Mouse (Mus musculus) midbrain, embryonic 14.5 days (tissue): Measurements from ENCODE around the gene Scaf8. TPM values are rescaled to one million over a fixed set of nuclear protein-coding genes. Genes with fewer than 3 reads are reported as not detected.
"Not testable (repeated sequence)": the region's sequence is repeated elsewhere in the genome, so short reads cannot be mapped to it uniquely, and the experiment has no call there.

Experiments
- ATAC-seq: fragments of 200-750 bp; cut with Nextera tagmentation; 2 replicates; pipeline ENCODE4 v1.8.0; 2017; ENCODE audit warnings: moderate number of reproducible peaks, moderate library complexity; ENCODE audit not compliant: low FRiP score, low TSS enrichment
- DNase-seq: peaks from one replicate; pipeline ENCODE4 v3.0.0-alpha.2; 2015
- H3K27ac ChIP-seq: fragments of 300-500 bp; sonication (generic); replicated peaks from 2 replicates; pipeline ENCODE4 v1.5.1; 2014; ENCODE audit warnings: mild to moderate bottlenecking, low read depth, low read length, moderate library complexity
- H3K27me3 ChIP-seq: fragments of 300-500 bp; sonication (generic); 2 replicates; pipeline ENCODE4 v1.6.1; 2014; ENCODE audit warnings: low read length, control low read depth, mixed read lengths; ENCODE audit not compliant: control insufficient read depth, insufficient read depth
- H3K36me3 ChIP-seq: fragments of 300-500 bp; sonication (generic); 2 replicates; pipeline ENCODE4 v1.6.1; 2014; ENCODE audit warnings: low read length, control low read depth; ENCODE audit not compliant: control insufficient read depth, insufficient read depth
- H3K4me1 ChIP-seq: fragments of 300-500 bp; sonication (generic); 2 replicates; pipeline ENCODE4 v1.6.1; 2014; ENCODE audit warnings: mild to moderate bottlenecking, antibody characterized with exemption, low read length, control low read depth; ENCODE audit not compliant: control insufficient read depth, insufficient read depth
- H3K4me2 ChIP-seq: fragments of 300-500 bp; sonication (generic); 2 replicates; pipeline ENCODE4 v1.6.1; 2014; ENCODE audit warnings: mild to moderate bottlenecking, low read length, moderate library complexity
- H3K4me3 ChIP-seq: fragments of 300-500 bp; sonication (generic); replicated peaks from 2 replicates; pipeline ENCODE4 v1.5.1; 2014; ENCODE audit warnings: low read depth, low read length
- H3K9ac ChIP-seq: fragments of 300-500 bp; sonication (generic); replicated peaks from 2 replicates; pipeline ENCODE4 v1.6.1; 2014; ENCODE audit warnings: mild to moderate bottlenecking, low read length, moderate library complexity
- H3K9me3 ChIP-seq: fragments of 300-500 bp; sonication (generic); 2 replicates; pipeline ENCODE4 v1.6.1; 2016; ENCODE audit warnings: low read length, control low read depth, mixed read lengths; ENCODE audit not compliant: control insufficient read depth
- WGBS: fragments of 180-500 bp; shearing (Covaris S2); extraction: QIAGEN DNeasy Blood & Tissue Kit; methylation state at CpG from one replicate; pipeline ENCODE4 v1.1.7; 2014; 5-methylcytosine and 5-hydroxymethylcytosine counted together
- polyA plus RNA-seq: library from polyadenylated mRNA; unstranded; fragments of >200 nt; fragmentation: Nextera tagmentation; extraction: Ambion mirVana; gene quantifications from 2 replicates; pipeline ENCODE4 v1.2.1, GENCODE M21; 2014

The Scaf8 gene
- polyA plus RNA-seq, 1 experiment from 2014 or later, result 20.8 TPM

- not testable (repeated sequence) for H3K9ac ChIP-seq, H3K9me3 ChIP-seq, H3K27ac ChIP-seq, DNase-seq, ATAC-seq, H3K4me1 ChIP-seq, H3K4me2 ChIP-seq, H3K4me3 ChIP-seq, H3K27me3 ChIP-seq
- 95% methylated on average over 9 of the region's 9 CpGs for WGBS
- H3K36me3 ChIP-seq, result peaks cover 26% of the 10 kb centered on the region
Observed at GRCm38 (mm10) chr17:3156176-3156575, 41.4 kb downstream of the Scaf8 start.

DNA sequence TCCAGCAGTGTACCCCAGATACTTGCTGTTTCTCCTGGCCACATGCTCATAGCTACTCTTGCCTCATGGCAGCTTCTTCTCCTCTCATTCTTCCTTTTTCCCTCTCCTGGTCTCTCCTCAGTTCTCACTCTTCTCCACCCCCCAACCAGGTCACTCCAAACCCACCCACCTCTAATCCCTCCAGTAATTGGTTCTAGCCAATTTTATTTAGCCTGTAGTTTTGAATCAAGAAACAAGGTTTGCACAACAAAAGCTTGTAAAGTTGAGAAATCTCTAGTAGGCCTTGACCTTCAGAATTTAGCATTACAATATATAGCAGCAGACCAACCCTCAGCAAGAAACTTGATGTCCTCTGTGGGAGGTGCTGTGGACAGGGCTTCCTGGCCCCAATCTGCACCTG lies 42.2 kb downstream of the Scaf8 start:
- Histone ChIP-seq H3K4me1 (no peaks in the 10 kb centered on the region), H3K9me3 (no peaks in the 10 kb centered on the region), H3K4me3 (no peak overlapping the region), H3K36me3 (peaks cover 30% of the 10 kb centered on the region), H3K27me3 (no peaks in the 10 kb centered on the region), H3K9ac (no peak overlapping the region), H3K4me2 (no peak overlapping the region), H3K27ac (no peak overlapping the region)
- no peak for ATAC-seq
- no peak for DNase-seq

DNA sequence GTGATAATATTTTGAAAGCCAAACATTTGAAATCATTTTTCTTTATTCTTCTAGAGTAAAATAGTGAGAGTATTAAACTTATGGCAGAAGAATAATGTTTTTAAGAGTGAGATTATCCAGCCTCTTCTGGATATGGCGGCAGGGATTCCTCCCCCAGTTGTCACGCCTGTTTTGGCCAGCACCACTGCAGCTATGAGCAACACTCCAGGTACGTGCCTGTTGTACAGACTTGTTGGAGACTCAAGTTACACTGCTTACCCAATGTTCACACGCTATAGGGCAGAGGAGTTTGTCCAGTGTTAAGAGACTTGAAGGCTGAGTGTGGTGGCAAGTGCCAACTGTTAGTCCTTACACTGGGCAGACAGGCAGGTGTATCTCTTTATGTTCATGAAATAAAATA lies 48.1 kb downstream of the Scaf8 start:
- Histone ChIP-seq H3K27me3 (no peaks in the 10 kb centered on the region), H3K9me3 (no peaks in the 10 kb centered on the region), H3K4me3 (no peak overlapping the region), H3K4me1 (no peaks in the 10 kb centered on the region), H3K9ac (no peak overlapping the region), H3K27ac (no peak overlapping the region), H3K4me2 (no peak overlapping the region), H3K36me3 (peaks cover 31% of the 10 kb centered on the region)
- DNase-seq (no peak), ATAC-seq (no peak)
- WGBS, result 96% methylated on average over 4 of the region's 4 CpGs

GRCm38 (mm10) chr17:3180425-3180945 lies 65.7 kb downstream of the Scaf8 start:
- H3K27ac ChIP-seq, H3K9ac ChIP-seq, H3K4me3 ChIP-seq, DNase-seq, H3K4me2 ChIP-seq, H3K9me3 ChIP-seq, ATAC-seq, H3K4me1 ChIP-seq, H3K27me3 ChIP-seq: not testable (repeated sequence)
- WGBS, result 91% methylated on average over 1 of the region's 1 CpGs
- H3K36me3 ChIP-seq, result peaks cover 54% of the 10 kb centered on the region

GRCm38 (mm10) chr17:3195483-3195882 lies 80.7 kb downstream of the Scaf8 start:
- H3K27me3 ChIP-seq, H3K27ac ChIP-seq, H3K4me2 ChIP-seq, H3K9ac ChIP-seq, H3K4me3 ChIP-seq, H3K9me3 ChIP-seq, ATAC-seq, H3K4me1 ChIP-seq, DNase-seq: not testable (repeated sequence)
- peaks cover 65% of the 10 kb centered on the region for H3K36me3 ChIP-seq

- Histone ChIP-seq H3K4me2 (no peak overlapping the region), H3K27me3 (no peaks in the 10 kb centered on the region), H3K4me3 (no peak overlapping the region), H3K27ac (no peak overlapping the region), H3K4me1 (no peaks in the 10 kb centered on the region), H3K9me3 (no peaks in the 10 kb centered on the region), H3K9ac (no peak overlapping the region), H3K36me3 (peaks cover 53% of the 10 kb centered on the region)
- no peak for DNase-seq
- no peak for ATAC-seq
- 94% methylated on average over 8 of the region's 8 CpGs for WGBS
Observed at GRCm38 (mm10) chr17:3200328-3200727, 85.6 kb downstream of the Scaf8 start.

- Histone ChIP-seq H3K4me3 (no peak overlapping the region), H3K9ac (no peak overlapping the region), H3K4me2 (no peak overlapping the region), H3K9me3 (no peaks in the 10 kb centered on the region), H3K36me3 (peaks cover 28% of the 10 kb centered on the region), H3K4me1 (no peaks in the 10 kb centered on the region), H3K27ac (no peak overlapping the region), H3K27me3 (no peaks in the 10 kb centered on the region)
- 92% methylated on average over 4 of the region's 4 CpGs for WGBS
- no peak for DNase-seq
- no peak for ATAC-seq
Observed at GRCm38 (mm10) chr17:3203916-3204315, 89.1 kb downstream of the Scaf8 start.

DNA sequence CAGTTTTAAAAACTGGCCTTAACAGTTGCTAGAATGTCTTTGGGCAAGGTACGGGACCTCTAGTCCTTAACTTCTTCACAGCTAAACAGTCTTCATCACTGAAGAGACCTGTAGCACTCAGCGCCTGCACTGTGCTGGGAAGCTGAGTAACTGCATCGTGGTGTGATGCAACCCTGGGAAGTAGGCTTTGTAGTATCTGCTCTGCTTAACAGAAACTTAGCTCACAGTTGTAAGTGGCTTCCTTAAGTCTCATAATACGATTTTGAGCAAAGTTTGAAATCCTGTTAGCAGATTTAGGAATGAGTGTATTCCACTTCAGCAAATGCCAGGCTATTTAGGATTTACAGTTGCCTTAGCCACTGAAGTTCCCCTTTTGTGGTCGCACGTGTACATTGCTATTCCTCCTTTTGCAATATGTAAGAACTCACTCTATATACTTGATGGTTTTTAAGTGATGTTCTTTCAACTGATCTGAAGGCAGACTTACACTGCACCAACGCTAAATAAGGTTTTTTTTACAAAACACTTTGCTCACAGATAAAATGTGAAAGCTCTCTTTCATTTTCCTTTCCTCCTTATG lies 90.1 kb downstream of the Scaf8 start:
- H3K4me2 ChIP-seq, result no peak overlapping the region
- no peaks in the 10 kb centered on the region for H3K4me1 ChIP-seq
- H3K9ac ChIP-seq, result no peak overlapping the region
- H3K36me3 ChIP-seq, result peaks cover 27% of the 10 kb centered on the region
- WGBS, result 94% methylated on average over 7 of the region's 7 CpGs
- ATAC-seq, result no peak
- no peaks in the 10 kb centered on the region for H3K9me3 ChIP-seq
- DNase-seq, result no peak
- no peak overlapping the region for H3K4me3 ChIP-seq
- no peaks in the 10 kb centered on the region for H3K27me3 ChIP-seq
- no peak overlapping the region for H3K27ac ChIP-seq

DNA sequence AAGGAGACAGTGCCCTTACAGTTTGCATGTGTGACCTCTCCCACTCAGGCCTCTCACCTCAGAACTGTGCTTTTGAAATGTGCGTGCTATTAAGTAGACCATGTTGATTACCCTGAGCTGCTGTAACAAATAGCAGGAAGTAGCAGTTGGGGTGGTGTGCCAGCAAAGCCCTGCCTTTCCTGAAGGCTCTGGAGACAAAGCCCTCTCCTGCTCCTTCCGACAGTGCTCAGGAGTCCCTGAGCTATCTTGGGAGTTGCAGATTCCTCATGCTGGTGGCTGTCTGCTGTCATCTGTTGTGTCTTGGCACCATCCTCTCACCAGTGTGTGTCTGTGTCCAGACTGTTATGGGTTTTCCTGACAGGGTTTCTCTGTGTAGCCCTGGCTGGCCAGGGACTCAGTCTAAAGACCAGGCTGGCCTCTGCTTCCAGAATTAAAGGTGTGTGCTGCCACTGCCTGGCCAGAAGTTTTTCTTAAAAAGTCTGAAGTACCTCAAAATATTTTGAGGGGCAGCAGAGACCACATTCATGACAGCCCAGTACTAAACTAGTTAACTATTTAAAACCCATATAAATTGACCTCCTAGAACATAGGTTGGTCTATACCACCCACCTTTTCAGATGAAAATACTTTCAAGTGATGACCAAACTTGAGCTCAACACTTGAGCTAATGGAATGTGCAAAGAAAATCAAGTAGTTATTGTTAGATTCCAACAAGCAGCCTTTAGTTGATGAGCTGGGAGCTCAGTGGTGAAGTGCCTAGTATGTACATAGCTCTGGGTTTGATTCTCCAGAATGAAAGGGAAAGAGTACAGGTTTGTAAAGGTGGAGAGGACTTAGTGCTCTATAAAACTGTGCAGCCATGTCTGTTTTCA lies 92.0 kb downstream of the Scaf8 start:
- H3K27ac ChIP-seq, result no peak overlapping the region
- H3K4me1 ChIP-seq, result no peaks in the 10 kb centered on the region
- H3K4me2 ChIP-seq, result no peak overlapping the region
- no peak overlapping the region for H3K4me3 ChIP-seq
- ATAC-seq, result no peak
- no peak overlapping the region for H3K9ac ChIP-seq
- H3K9me3 ChIP-seq, result no peaks in the 10 kb centered on the region
- no peaks in the 10 kb centered on the region for H3K27me3 ChIP-seq
- no peak for DNase-seq
- peaks cover 13% of the 10 kb centered on the region; the same call in 1 of the 2 replicates for H3K36me3 ChIP-seq
- WGBS, result 94% methylated on average over 2 of the region's 2 CpGs
